Mouse (Mus musculus): ENCODE results near the gene Utrn. TPM values are rescaled to one million over a fixed set of nuclear protein-coding genes. Genes with fewer than 3 reads are reported as not detected.

The Utrn gene
- total RNA-seq, 2 experiments from 2014 or later = 40.7 to 46.3 TPM

DNA sequence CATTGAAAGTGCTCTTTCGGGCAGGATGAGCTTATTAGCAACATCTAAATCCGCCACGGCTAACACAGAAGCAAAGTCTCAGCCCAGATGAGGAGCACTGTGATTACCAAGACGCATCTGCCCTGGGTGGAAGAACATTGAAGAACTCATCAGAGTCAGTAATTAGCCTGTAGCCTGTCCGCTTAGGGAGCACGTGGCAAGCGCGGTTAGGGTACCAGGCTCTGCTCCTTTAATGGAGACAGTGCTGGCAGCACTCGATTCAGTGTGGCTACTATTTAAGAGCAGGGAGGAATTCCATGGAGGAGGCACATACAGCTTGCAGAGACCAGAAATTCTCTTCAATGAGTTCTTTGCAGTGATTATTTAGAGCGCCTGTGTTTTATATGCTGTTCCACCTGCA, 294.4 kb downstream of the Utrn start:
- no peak for ATAC-seq (replicated peaks; ENCODE audit: low FRiP score, poor library complexity, severe bottlenecking)

- ATAC-seq (replicated peaks; ENCODE audit: low FRiP score, poor library complexity, severe bottlenecking) = no peak
Measured at GRCm38 (mm10) chr10:12573601-12574000, 295.6 kb downstream of the Utrn start.

DNA sequence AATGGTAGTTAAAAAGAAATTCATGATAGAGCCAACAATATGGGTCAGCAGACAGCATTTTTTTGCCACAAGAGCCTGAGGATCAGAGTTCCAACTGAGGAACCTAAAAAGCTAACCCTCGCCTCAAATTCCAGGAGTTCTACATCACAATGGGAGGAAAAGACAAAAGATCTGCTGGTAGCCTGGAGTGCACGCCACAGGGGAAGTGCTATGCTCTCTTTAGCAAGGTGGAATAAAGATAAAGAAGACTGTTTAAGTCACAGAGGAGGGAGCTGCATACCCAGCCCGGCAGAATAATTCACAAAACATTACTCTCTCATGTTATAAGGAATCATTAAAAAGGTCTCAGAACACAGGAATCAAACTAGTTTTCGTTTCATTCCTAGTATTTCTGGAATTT, 296.4 kb downstream of the Utrn start:
- ATAC-seq (replicated peaks; ENCODE audit: low FRiP score, poor library complexity, severe bottlenecking) = no peak

DNA sequence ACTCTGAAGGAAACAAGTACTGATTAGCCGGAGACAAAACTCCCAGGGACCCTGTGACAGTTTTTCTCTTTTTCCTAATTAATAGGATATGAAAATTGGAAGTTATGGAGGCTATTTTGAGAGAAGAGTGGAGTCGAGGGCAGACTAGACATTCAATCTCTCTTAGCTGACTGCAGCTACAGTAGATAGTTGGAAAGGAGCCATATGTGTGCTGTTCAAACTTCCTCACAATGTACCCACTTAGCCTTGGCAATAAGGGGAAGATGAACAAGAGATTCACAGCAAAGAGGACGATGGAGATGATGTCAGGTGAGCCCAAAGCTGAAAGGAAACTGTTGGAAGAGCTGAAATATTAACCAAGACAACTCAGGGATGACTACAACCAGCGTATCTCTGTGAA, 304.7 kb downstream of the Utrn start:
- no peak for ATAC-seq (replicated peaks; ENCODE audit: low FRiP score, poor library complexity, severe bottlenecking)

GRCm38 (mm10) chr10:12558810-12559209, 310.4 kb downstream of the Utrn start:
- ATAC-seq (replicated peaks; ENCODE audit: low FRiP score, poor library complexity, severe bottlenecking) = no peak

DNA sequence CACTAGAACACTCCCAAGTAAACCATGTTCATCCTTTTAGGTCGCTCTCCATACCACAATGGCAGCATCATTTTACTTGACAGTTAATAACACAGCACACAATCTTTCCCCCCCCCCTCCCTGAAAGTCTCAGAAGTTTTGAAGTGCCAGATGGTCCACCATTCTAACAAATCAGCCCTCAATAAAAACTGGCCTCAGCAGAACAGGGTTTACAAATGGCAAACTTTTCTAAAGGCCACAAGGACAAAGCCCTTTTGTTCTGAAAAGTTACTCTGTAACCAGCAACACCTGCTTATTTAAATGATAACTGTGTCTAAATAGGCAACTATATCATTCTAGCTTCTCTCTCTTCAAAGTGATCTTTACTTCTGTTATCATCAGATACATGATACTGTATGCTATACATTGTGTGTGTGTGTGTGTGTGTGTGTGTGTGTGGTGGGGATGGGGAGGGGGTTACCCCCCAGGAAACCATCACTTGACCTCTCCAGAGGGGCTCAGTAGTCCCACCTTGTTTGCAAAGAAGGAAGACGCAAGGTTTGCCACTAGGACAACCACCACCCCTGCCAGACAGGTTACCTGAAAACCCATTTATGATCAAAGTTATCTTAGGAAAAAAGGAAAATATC, 315.0 kb downstream of the Utrn start:
- ATAC-seq (replicated peaks; ENCODE audit: low FRiP score, poor library complexity, severe bottlenecking) = no peak

GRCm38 (mm10) chr10:12552890-12553278, 316.3 kb downstream of the Utrn start:
- no peak for ATAC-seq (replicated peaks; ENCODE audit: low FRiP score, poor library complexity, severe bottlenecking)

DNA sequence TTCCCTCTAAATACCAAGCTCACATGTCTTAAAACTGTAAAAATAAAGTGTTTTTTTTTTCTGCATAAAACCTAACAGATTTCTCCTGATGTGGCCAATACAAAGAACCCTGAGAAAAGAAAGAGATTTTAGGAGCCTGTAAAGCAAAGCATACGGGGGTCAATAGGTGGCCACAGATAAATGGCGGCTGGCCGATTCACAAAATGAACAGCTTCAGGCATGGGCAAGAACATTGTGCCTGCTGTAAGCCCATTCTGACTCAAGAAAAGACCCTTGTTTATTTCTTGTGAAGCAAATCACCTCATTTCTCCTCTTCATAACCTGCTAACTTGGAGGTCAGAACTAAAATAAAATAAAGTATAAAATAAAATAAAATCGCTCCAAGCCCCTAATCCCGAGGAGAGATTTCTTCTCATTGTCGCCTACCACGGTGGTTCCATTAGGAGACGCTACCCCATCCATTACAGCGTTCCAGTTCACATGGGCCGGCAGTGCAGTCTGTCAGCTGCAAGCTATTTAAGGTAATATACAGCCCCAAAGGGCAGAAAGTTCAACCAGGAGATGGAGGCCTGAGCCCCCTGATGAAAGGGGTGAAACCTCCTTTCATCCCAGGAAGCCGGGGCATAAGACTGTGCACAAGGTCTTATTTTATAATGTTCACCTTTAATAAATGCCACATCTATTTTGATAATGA, 316.8 kb downstream of the Utrn start:
- ATAC-seq (replicated peaks; ENCODE audit: low FRiP score, poor library complexity, severe bottlenecking) = no peak

DNA sequence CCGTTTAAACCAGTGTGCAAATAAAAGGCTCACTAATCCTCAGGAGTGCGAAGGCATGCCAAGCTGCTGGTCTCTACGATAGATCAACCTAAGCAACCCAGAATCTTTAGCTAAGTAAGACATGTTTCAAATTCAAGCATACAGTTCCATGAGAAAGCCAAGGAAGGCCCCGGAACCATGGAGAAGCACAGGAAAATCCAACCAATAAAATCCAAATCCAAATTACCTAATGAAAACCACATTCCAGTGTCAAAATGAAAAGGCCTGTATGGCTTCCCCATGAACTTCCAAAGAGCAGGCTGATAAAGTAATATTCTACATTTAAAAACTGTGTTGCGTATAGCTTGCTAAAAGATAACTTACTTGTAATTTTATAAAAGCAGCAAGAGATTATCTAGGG, 317.4 kb downstream of the Utrn start:
- no peak for ATAC-seq (replicated peaks; ENCODE audit: low FRiP score, poor library complexity, severe bottlenecking)

- no peak for ATAC-seq (replicated peaks; ENCODE audit: low FRiP score, poor library complexity, severe bottlenecking)
Measured at GRCm38 (mm10) chr10:12549945-12550540, 319.1 kb downstream of the Utrn start.

DNA sequence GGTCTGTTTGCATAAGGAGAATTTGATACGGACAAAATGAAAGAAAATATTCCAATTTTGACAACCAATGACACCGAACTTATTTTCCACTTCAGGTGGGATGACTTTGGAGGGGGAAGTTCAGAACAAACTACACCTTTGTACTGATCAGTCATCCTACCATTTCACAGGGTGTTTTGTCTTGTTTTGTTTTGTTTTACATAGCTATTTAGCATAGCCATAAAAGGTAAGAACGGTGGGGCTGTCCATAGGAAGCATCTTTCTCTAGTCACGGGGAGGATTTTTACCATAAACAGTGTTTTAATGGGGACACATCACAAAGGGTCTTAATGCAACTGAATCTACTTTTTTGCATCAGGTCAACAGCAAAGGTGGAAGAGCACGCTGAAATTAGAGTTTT, 319.9 kb downstream of the Utrn start:
- ATAC-seq (replicated peaks; ENCODE audit: low FRiP score, poor library complexity, severe bottlenecking) = no peak

DNA sequence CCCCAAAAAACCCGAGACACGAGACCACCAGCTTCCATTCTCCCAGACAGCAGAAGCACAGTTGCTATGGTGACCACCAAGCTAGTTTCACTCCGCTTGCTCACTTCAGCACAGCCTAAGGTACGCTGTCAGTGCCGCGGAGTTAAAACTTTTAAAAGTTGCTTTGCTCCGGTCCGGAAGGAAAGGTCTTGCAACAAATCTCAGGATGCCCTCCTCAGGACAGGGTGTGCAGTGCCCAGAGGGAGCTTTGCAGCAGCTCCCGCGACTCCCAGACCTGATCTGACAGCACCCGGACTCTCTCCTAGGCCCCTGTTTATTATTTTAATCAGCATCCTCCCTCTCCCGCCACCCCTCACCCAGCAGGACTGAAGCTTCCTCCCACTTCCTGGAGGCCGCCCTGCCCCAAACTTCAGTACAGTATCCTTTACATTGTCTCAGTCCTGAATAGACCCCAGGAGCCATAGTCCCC, 320.5 kb downstream of the Utrn start:
- ATAC-seq (replicated peaks; ENCODE audit: low FRiP score, poor library complexity, severe bottlenecking) = no peak

DNA sequence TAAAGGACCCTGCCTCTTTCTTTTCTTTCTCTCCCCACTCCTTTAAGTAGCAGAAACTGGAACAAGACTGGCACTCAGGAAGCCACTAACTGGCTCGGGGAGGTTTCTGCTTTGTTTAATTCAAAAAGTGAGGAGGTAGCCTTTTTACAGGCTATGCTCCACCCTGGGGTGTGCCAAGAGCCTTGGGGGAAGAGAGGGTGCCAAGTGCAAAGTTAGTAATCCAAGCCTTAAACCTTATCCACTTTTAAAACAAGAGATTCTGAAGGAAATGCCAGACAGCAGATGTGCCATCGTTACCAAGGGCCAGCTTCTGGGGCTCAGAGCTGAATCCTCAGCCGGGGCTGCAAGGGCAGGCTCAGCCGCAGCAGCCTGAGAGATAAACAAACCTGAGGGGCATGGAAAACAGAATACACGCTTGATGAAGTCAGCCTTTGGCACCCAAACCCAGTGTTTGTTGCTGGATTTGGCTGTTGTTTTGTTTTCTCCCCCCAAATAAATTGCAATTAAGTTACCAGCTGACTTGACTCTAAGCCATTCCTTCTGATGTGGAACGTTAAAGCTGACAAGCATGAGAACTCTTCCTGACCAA, 322.0 kb downstream of the Utrn start:
- ATAC-seq (replicated peaks; ENCODE audit: low FRiP score, poor library complexity, severe bottlenecking) = no peak

GRCm38 (mm10) chr10:12545440-12545839, 323.7 kb downstream of the Utrn start:
- no peak for ATAC-seq (replicated peaks; ENCODE audit: low FRiP score, poor library complexity, severe bottlenecking)

GRCm38 (mm10) chr10:12541757-12542156, 327.4 kb downstream of the Utrn start:
- ATAC-seq (replicated peaks; ENCODE audit: low FRiP score, poor library complexity, severe bottlenecking) = no peak

DNA sequence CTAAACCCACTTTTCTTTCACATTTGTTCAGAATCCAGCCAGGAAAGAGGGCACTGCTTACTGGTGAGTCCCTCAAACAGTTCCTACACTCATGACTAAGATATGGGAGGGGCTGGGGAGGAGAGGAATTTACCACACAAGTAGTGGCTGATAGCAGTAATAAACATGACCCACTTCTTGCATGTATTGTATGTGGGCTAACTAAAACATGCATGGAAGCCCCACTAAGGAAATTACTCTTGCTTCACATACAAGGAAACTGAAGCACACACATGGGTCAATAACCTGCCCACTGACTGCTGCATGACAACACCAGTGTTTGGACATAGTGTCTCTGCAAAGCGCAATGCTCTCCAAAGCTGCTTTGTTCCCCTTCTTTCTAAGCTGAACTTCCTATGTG, 333.9 kb downstream of the Utrn start:
- ATAC-seq (replicated peaks; ENCODE audit: low FRiP score, poor library complexity, severe bottlenecking) = no peak

GRCm38 (mm10) chr10:12534801-12535200, 334.4 kb downstream of the Utrn start:
- no peak for ATAC-seq (replicated peaks; ENCODE audit: low FRiP score, poor library complexity, severe bottlenecking)

DNA sequence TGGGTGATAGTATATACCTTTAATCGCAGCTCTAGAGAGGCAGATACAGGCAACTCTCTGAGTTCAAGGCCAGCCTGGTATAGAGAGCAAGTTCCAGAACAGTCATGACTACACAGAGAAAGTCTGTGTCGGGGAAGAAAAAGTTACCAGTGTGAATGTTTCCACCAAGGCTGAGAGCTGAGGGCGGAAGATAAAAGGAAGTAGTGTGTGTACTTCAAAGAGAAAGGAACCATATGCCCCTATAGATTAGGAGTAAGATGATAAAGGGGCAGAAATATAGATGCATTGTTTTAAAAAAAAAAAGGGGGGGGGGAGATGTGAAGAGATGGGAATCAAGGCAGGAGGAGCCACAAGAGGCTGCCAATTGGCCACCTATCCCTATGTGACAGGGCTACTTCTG, 334.9 kb downstream of the Utrn start:
- ATAC-seq (replicated peaks; ENCODE audit: low FRiP score, poor library complexity, severe bottlenecking) = no peak

- no peak for ATAC-seq (replicated peaks; ENCODE audit: low FRiP score, poor library complexity, severe bottlenecking)
Measured at GRCm38 (mm10) chr10:12522078-12522477, 347.1 kb downstream of the Utrn start.

DNA sequence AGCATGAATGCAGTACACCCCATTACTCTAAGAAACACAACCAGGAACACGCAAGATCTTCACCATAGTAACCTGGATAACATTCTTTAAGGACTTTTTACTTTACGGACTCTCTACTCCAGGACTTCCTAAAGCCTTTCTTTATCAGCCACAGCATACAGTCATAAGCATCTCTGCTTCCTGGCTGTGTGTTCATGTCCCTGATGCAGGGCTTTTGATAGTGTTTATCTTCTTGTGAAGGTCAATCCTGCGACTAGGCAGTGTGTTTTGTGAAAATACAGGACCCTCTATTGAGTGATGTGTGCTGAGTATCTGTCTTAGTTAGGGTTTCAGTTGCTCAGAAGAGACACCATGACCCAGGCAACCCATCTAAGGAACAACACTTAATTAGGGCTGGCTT, 351.0 kb downstream of the Utrn start:
- no peak for ATAC-seq (replicated peaks; ENCODE audit: low FRiP score, poor library complexity, severe bottlenecking)

DNA sequence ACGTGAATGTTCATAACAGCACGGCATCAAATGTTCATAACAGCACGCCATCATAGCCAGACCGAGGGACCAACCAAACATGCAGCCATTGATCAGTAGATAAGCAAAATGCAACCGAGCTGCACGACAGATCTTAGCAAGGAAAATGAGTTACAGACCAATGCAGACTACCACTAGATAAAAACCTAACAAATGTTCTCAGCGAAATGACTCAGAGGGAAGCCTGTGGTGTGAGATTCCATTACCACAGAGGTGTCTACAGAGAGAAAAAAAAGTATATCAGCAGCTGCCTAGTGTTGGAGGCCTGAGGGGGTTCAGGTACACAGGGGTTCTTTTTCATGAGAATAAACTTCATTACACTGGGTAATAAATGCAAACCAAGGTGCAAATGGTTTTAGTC, 363.6 kb downstream of the Utrn start:
- ATAC-seq (replicated peaks; ENCODE audit: low FRiP score, poor library complexity, severe bottlenecking) = no peak
